Mouse (Mus musculus): ENCODE measurements around the gene Ola1.
A peak's percentile ranks its signal among the peaks of the same experiment; 100 is the strongest.

The Ola1 gene

DNA sequence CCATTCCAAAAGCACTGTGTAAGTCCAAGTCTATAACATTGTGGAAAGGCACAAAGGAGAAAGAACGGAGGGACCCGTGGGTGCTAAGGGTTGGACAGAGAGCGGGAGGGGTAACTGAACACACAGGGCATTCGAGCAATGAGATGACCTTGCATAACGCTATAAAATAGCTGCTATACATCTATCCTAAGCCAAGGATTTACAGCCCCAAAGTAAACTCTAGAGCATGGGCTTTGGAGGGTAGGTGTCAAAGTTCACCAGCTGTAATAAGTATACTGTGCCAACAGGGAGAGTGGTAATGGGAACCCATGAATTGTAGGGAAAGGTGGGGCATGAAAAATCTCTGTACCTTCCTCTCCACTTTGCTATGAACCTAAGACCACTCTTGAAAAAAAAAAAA is at the start of gene Ola1:
Ola1 (minus strand) TSS at position 12 of the 400 bp plus-strand sequence.
- DNase-seq, result no peak

DNA sequence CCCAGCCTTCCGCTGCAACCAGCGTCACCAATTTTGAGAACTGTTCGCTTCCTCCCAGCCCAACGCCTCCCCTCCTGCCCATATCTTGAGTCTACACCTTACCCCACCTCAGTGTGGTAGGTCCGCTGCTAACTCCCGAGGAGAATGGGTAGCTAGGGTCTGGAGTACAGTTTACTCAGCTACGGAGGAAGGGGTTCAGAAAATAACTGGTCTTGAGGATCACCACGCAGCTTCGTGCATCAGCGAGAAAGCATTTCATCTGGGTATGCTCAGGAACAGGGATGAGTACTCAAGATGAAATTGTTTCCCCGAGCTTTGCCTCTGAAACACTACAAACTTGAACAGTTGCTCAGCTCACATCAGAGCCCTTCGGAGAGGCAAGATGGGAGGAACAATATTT is 49.6 kb upstream of the Ola1 start:
- DNase-seq, result peak; percentile 24 to 35

DNA sequence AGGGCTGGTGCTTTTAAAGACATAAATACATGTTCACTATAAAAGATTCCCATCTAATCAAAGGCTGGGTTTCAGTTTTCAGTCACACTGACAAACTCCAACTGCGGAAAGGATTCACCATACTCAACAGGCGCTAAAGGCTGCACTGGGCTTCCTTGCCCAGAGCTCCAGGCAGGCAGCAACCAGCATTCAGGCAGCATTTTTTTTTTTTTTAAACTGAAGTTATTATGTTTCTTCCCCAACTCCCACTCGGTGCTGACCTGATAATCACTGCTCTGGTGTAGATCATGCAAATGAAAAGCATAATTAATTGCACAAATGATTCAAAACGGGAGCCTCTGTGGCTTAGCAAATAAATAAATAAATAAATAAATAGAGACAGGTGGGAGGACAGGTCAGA is 49.1 kb upstream of the Ola1 start:
- no peak for DNase-seq

DNA sequence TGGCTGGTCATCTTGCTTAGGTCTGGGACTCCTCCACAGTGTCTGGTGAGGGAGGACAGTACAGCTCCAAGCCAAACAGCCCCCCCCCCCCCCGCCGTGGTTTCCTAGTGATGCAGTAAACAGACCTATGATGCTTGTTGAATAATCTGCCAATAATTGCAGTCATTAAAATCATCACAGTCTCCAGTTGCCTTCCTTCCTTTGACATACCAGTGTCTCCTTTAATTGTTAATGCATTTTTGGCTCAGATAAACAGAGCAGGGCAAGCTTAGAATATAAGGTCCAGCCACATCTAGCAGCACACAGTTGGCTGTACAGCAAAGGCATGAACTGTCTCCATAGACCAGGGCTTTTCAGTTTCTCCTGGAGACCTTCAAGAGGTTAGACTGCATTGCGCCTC is 48.5 kb upstream of the Ola1 start:
- no peak for DNase-seq

DNA sequence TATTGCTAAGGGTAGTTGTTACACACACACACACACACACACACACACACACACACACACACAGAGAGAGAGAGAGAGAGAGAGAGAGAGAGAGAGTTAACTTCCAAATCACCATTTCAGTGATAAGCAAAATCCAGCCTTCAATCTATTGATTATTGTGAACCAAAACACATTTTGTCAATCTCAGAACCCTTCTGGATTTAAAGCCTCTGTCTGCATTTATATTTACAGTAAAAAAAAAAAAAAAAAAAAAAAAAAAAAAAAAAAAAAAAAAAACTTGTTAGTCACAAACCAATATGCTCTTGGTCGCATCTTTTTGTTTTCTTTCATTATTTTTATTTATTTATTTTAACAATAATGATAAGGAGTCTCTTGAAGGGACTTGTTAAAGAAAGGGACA is 47.9 kb upstream of the Ola1 start:
- DNase-seq, result no peak

DNA sequence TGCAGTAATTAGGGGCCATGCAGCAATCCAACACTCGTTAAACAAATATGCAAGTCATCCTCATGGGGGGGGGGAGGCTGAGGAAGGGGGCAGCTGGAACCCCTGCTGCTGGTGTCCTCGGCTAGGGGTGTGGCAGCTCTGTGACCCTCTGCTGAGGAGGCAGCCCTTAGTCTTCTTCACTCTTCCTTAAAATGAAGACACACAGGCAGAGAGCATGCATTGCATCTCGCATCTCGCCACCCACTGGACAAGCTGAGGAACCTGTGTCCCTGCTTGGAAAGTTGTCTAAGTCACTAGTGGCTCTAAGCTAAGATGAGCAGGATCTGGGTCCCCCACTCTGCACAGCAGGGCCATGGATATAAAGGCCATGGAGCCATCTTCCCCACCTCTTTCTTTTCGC is 47.3 kb upstream of the Ola1 start:
- peak; percentile 21 to 34 for DNase-seq

DNA sequence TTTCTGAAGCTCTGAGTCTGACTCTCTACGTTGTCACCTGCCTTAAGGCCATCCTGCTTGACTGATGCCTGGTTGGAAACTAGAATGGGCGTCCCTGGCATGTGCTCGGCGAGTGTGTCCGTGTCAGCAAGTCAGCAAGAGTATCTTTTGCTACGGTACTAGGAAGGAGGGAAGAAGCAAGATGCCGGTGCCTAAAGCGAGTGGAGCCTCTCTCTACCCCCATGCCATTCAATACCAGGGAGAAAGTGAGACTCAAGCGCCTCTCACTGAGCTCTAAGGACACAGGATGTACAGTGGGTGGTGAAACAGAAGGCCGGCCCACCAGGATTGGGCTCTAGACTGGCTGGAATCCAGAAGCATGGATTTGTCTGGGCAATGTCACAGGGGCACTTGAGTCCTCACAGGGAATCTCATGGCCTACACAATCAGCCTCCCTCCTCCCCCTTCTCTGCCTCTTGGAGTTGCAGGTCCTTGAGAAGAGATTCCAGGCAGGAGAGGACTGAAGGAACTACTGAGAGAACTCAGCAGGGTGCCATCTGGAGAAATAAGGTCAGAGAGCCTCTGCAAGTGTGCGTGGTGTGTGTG is 46.0 kb upstream of the Ola1 start:
- DNase-seq, result no peak

DNA sequence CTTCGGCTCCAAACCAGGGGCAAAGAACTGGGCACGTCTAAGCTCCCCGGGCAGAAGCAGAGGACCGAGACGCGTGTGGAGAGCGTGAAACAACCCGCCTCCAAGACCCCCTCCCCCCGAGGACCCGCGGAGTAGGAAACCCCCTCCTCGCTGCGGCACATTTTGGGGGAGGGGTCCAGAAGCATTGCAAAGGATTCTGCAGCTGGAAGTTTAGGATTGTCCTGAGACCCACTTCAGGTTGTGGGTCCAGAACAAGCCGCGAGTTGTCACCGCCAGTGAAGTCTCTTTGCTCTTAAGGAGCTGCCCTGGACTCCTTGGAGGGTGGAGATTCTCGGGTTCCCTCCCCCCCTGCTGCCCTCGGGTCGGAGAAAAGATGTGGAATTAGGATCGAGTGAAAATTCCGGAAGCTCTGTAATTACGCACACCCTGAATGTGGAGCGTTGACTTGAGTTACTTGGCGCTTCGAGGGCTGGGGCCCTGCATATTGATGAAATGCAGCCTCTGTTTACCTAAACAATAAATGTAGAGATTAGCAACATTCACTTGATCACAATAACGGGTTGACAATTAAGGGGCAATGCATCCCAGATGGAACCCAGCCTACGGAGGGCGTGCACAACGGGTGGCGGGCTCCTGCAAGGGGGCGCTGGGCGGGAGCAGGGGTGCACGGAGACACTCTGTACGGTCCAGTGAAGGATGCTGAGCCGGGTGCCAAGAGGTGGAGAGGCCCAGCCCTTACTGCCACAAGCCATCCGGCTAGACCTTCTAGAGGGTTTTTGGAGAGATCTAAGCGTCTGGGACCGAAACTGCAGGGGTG is 45.3 kb upstream of the Ola1 start:
- DNase-seq, result peak in 1 of 2 experiments; percentile 16

DNA sequence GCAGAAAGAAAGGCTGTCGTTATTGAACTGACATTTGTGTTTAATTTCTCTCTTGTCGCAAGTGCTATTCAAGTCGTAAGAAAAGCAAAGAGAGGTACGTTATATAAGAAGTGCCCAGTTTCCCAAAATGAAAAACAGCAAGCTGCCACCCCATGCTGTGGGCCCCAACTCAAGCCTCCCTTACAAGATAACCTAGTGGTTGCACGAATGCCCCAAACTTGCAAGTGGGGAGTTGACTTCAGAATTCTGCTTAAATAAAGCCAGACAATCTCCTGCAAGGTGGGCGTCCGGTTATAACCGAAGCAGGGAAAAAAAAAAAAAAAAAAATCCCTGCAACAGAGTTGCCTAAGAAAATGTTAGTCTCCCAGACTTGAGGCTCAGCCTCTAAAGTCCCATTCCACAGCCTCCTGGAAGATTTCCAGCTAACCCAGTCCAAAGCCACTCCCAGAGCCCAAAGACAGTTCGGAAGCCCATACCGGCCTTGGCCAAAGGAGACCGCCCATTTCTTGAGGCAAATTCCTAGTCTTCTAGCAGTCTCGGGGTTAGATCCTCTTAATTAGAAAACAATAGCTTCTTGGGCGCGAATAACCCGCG is 44.5 kb upstream of the Ola1 start:
- DNase-seq, result no peak

DNA sequence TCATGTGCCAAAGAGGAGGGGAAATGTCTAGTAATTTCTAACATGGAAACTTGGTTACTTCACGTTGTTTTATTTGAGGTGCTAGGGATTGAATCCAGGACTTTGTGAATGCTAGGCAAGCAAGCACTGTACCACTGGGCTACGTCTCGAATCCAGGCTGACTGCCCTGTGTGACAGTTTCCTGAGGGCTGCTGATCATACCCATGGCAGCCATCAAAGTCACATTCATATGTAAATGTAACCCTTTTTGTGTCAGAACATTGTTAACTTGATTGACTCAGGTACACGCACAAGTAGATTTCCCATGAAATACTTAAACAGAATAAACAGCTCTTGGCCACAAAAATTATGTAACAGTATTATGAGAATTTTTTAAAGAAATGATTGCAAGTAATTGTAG is 30.0 kb upstream of the Ola1 start:
- no peak for DNase-seq

DNA sequence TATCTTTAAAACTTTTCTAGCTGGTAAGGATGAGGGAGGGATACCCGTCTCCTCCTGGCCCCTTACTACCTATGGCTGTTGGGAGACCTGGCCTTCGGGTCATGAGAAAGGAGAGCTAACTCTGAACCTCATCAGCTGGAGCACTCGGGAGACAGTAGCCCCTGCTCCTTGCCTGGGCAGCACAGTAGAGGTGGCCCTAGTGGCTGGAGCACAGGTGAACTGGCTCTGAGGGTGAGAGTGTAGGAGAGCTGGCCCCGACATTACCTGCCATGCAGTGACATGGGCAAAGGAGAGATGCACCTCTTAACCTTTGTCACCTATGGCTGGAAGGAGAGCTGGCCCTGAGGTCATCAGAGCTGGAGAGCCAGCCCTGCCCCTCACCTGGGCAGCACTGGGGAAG is 22.6 kb upstream of the Ola1 start:
- no peak for DNase-seq

DNA sequence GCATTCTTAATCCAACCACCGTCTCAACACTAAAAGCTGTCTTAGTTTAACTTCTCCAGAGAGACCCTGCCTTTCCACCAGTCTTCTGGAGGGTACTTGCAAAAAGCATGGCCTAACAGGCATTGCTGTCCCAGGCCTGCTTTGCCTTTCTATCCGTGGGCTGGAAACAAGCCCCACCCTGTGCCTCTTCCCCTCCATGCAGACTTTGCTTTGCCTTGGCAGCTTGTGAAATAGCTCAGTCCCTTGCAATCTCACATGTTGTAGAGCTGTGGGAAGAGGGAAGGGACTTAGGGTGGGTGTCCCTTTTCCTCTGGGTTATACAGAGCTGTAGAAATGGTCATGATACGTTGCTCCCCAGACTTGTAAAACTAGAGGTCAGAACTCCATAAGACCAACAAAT is 12.4 kb upstream of the Ola1 start:
- DNase-seq, result no peak

DNA sequence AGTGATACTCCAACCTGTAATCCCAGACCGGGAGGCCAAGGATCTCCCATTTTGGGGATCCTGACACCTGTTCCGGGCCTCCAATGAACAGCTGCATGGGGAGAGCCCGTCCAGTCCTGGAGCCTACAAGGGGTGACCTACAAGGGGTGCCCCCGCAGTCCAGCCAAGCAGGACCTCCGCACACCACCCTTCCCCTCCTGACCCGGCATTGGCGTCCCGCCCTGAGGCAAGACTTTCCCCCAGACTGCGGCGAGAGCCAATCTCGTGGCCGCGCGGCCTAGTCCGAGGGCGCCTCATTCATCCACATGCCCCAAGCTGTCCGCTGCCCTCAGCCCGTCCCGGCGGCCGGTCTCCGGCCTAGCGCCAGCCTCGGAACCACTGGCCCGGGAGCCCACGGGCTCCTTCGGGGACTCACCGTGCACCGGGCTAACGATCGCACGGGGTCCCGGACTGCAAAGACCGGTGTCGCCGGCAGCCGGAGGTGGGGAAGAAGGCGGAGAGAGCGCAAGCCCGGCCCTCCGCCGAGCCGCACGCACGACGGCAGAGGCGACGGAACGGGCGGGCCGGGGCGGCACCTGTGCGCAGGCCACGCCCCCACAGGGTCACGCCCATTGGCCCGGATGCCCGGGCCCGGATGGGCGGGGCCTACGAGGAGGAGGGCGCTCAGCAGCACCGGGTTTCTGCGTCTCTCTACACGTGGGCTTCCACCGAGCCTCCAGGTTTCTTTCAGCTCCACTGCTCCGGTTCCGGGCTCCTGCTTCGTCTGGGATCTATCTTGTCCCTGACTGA is 4.7 kb downstream of the Ola1 start:
- peak; percentile 97 to 98 for DNase-seq

DNA sequence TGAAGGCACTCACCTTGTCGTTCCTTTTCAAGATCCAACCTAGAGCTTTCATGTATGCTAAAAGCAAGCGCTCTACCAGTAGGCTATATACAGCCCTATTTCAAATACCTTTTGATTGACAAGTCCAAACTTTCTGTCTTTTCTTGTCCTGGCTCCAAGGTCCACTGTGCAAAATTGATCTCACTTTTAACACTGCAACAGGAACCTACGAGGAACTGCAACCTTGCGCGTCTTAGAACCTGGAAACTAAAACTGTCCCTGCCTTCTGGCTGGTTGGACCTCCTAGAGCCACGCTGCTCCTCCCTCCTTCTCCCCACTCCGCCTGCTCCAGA is 5.2 kb downstream of the Ola1 start:
- DNase-seq, result no peak

DNA sequence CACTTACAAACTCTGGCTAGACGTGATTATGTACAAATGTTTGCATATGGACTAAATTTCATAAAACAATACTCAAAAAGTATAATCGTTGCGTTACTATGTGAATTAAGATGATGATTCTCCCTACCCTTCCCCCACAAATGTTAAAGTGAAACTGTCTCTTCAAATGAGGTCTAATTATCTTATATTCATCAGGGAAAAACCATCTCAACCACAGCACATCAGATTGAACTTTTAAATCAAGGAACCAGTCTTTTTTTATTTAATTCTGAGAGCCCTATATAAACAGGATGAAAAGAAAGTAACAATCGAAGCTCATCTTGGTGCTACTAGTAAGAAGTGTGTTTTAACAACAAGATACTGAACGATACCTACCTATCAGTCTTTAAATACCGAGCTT is 14.4 kb downstream of the Ola1 start:
- no peak for DNase-seq

DNA sequence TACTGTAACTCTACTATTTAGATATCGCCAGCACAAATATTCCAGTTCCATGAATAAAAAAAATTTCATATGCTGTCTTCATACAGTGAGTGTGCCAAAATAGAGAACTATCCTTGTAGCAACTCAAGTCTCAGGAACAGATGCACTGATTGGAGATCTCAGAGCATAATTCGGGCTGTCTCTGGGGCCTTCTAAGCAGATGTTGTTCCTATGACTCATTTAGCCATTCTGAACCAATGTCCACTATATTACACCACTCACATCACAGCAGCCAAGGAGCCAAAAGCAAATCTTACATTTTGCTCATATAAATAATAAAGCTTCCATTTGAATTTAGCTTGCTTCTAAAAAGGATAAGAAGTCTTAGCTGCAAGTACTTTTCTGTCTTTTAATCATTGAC is 30.2 kb downstream of the Ola1 start:
- DNase-seq, result no peak

DNA sequence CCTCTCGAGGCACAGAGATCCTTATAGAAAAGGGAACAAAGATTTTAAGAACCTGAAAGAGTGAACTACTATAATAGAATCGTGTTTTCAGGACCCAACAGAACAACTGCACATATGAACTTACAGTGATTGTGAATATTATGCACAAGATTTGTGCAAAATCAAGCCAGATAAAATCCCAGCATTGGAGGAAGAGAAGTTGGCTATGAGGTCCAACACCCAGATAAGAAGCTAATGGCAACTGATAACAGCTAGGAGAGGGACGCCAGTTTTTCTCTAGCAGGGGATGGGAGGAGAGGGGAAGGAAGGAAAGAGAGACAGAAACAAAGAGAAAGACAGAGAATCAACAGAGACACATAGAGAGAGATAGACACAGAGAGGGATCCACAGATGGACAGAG is 33.5 kb downstream of the Ola1 start:
- DNase-seq, result no peak

DNA sequence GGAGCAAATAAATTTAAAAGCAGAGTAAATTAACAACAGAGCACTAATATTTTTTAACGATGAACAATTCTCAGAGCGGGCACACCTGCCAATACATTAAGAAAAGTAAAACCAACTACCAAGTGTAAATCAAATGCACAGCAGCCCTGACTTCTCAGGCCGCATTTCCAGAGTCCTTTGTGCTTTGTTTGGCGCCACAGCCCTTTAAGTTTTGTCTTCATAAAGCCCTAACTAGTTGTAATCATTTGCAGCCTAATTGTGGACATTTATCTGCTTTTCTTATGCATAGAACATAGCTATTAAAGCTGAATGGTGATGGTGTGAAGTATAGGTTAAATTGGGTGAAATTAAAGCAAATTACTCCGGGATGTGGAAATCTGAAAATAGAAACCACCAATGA is 49.2 kb downstream of the Ola1 start:
- DNase-seq, result no peak

DNA sequence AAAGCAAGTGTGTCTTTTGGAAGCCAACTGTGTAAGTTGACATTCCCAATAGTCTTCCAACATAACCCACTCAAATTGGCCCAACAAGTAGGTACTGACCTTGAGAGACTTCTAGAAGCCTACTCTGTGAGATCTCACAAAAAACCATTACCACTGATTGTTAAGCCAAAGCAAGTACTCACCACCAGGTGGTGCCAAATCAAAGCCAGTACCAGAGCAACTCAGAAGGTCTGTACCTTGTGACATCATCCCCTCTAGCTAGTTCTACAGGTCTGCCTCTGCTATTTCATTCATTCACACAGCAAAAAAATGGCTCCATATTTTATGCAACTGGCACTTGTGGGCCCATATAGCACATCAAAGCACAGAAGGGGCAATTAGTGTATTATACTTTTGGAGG is 51.6 kb downstream of the Ola1 start:
- DNase-seq, result peak; percentile 77 to 81

DNA sequence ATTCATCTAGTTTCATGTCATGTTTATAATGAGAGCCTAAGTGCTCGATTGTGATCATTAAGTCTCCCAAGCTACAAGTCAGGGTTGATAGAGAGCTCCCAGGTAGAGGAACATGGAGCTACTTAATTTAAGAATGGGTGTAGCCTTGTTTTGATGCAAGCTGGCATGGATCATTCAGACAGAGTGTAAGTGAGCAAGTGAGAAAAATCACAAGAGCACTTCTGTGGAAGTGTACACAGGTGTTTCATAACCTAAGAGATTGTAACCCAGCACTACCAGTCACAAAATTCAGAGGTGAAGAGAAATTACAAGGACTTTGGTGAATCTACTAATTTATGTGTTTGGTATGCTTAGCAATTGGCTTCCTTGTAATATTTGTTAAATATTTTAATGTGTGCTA is 54.1 kb downstream of the Ola1 start:
- no peak for DNase-seq

DNA sequence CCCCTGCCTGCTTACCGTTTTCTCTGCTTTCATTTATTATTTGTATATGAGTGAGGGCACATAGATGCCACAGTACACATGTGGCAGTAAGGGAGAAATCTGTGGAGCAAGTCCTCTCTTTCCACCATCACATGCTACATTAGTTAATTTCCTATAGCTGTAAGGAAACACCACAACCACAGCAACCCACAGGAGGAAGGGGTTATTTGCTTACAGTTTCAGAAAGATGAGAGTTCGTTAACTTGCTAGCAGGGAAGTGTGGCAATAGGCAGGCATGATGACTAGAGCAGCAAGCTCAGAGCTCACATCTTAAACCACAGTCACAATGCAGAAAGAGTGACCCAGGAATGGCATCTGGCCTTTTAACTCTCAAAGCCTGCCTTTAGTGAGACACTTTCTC is 58.0 kb downstream of the Ola1 start:
- peak; percentile 5 to 9 for DNase-seq

DNA sequence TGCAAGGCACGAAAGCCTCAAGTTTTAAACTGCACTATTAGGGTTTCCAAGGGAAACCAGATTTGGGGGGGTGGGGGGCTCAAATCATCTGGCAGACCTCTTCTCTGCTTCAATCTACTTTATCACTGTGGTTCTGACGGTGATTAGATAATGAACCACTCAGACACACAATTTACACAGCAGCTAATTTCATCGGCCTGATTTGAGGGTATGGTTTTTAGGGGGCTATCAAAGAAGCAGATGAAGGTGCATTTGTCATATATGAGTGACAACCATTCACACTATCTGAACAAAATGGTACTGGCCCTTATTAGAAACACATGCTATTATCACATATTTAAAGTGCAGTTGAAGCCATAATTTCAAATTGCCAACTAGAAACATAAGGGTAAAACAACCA is 61.5 kb downstream of the Ola1 start:
- no peak for DNase-seq

DNA sequence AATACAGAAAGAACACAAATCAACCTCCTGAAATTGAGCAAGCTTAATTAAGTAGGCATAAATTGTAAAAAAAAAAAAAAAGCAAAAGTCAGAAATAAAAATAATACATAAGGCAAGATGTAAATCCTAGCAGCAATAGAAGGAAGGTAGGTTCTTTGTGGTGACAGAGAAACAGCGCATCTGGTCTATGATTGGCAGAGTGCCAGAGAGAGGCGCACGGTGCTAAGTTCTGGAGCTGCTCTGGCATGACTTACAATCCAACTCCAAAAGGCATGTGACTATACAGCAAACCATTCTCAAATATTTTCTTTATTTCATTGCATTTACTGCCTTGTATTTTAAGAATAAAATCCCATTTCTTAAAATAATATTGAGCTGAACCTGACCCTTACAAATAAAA is 68.2 kb downstream of the Ola1 start:
- no peak for DNase-seq

DNA sequence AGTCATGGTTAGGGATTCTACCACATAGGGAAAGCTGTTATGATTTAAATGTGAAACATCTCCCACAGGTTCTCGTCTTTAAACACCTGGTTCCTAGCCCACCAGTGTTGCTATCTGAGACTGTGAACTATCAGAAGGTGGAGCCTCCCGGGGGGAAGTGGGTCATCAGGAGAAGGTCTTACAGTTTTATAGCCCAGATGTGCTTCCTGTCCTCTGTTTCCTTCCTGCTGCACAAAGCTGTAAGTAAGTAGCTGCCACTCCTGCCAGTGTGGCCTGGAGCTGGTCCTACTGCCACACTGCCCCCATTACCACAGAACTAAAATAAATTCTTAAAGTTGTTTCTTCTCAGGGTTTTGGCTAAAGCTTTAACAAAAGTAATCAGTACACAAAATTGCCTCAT is 72.6 kb downstream of the Ola1 start:
- DNase-seq, result no peak
